Mouse (Mus musculus) embryonic facial prominence, embryonic 11.5 days (tissue): ENCODE measurements at regions not wholly inside any gene's neighbourhood (a gene's known extent, or its start where the extent isn't known, plus 50 kb on each side); places are given as distances from the start of the nearest gene placed in this dataset.

Experiments
- ATAC-seq: fragments of 200-750 bp; cut with Nextera tagmentation; replicated peaks from 2 replicates; pipeline ENCODE4 v1.8.0; 2017; ENCODE audit warnings: low read depth; ENCODE audit not compliant: insufficient number of reproducible peaks, low FRiP score, low TSS enrichment
- DNase-seq: peaks from one replicate; pipeline ENCODE4 v3.0.0-alpha.2; 2015; ENCODE audit warnings: low spot score
- H3K27ac ChIP-seq: fragments of 300-500 bp; sonication (generic); replicated peaks from 2 replicates; pipeline ENCODE4 v1.5.1; 2014; ENCODE audit warnings: mild to moderate bottlenecking, low read depth, low read length, control low read depth
- H3K27me3 ChIP-seq: fragments of 300-500 bp; sonication (generic); 2 replicates; pipeline ENCODE4 v1.6.1; 2014; ENCODE audit warnings: mild to moderate bottlenecking, low read length, moderate library complexity, mixed read lengths; ENCODE audit not compliant: control insufficient read depth, insufficient read depth
- H3K36me3 ChIP-seq: fragments of 300-500 bp; sonication (generic); replicated peaks from 2 replicates; pipeline ENCODE4 v1.6.1; 2014; ENCODE audit warnings: low read depth, mild to moderate bottlenecking, low read length, moderate library complexity, mixed read lengths; ENCODE audit not compliant: control insufficient read depth, insufficient read depth
- H3K4me1 ChIP-seq: fragments of 300-500 bp; sonication (generic); 2 replicates; pipeline ENCODE4 v1.6.1; 2014; ENCODE audit warnings: low read length, mixed read lengths; ENCODE audit not compliant: control insufficient read depth, insufficient read depth
- H3K4me2 ChIP-seq: fragments of 300-500 bp; sonication (generic); 2 replicates; pipeline ENCODE4 v1.6.1; 2014; ENCODE audit warnings: low read depth, mild to moderate bottlenecking, control low read depth, low read length, moderate library complexity
- H3K4me3 ChIP-seq: fragments of 300-500 bp; sonication (generic); 2 replicates; pipeline ENCODE4 v1.5.1; 2014; ENCODE audit warnings: low read depth, low read length, control low read depth
- H3K9ac ChIP-seq: fragments of 300-500 bp; sonication (generic); replicated peaks from 2 replicates; pipeline ENCODE4 v1.6.1; 2014; ENCODE audit warnings: mild to moderate bottlenecking, control low read depth, low read length
- H3K9me3 ChIP-seq: fragments of 300-500 bp; sonication (generic); replicated peaks from 2 replicates; pipeline ENCODE4 v1.6.1; 2016; ENCODE audit warnings: mild to moderate bottlenecking, low read length, inconsistent platforms, mixed read lengths; ENCODE audit not compliant: control insufficient read depth
- WGBS: fragments of 180-500 bp; shearing (Covaris S2); extraction: QIAGEN DNeasy Blood & Tissue Kit; methylation state at CpG from one replicate; pipeline ENCODE4 v1.1.7; 2014; 5-methylcytosine and 5-hydroxymethylcytosine counted together

- Histone ChIP-seq H3K4me1 (no peaks in the 10 kb centered on the region), H3K4me2 (no peak overlapping the region), H3K9me3 (no peaks in the 10 kb centered on the region), H3K4me3 (no peak overlapping the region), H3K36me3 (no peaks in the 10 kb centered on the region), H3K27me3 (no peaks in the 10 kb centered on the region), H3K9ac (no peak overlapping the region), H3K27ac (no peak overlapping the region)
- WGBS, result 59% methylated on average over 7 of the region's 7 CpGs
- peak; percentile 72 for DNase-seq
- no peak; the same call in 1 of the 2 replicates for ATAC-seq
These were observed 56.8 kb upstream of the Edn1 start for GRCm38 (mm10) chr13:42244240-42245086.

GRCm38 (mm10) chr13:42245753-42246409, 55.4 kb upstream of the Edn1 start:
- Histone ChIP-seq H3K9ac (no peak overlapping the region), H3K4me2 (no peak overlapping the region), H3K36me3 (no peaks in the 10 kb centered on the region), H3K27me3 (no peaks in the 10 kb centered on the region), H3K4me1 (no peaks in the 10 kb centered on the region), H3K27ac (no peak overlapping the region), H3K9me3 (no peaks in the 10 kb centered on the region), H3K4me3 (no peak overlapping the region)
- ATAC-seq, result no peak
- WGBS, result 86% methylated on average over 11 of the region's 11 CpGs
- no peak for DNase-seq
